ENCODE assay signal across 8 mouse cellular contexts in the genomic region with DNA sequence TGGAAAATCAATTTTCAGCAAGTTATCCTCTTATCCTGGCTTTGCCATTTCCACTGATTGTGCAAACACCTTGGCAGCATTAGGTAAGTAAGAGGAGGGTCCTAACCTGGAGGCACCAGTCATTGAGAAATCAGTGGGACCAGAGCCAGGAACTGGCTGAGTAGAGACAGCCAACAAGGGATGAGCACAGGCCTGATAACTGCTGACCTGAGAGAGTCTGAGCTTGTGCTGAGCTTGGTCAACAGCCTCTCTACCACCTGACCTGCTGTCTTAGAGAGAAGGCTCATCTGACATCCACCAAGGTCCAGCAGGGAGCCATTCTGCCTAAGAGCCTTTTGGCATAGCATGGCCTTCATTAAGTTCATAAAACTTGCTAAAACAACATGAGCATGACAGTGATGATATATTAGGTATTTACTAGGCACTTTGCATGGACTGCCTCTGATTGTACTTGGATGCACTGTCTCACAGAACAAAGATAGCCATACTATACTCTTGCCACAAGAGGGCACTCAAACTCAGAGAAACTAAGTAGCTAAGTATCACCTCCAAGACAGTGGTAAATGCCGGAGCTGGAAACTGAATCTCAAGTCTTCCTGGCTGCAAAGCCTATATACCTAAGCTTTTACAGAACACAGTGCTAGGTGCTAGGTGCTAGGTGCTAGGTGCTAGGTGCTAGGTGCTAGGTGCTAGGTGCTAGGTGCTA. TPM values are rescaled to one million over a fixed set of nuclear protein-coding genes. Genes with fewer than 3 reads are reported as not detected.
DNase-seq lines count a peak whose midpoint lies in the region; ATAC-seq lines count a peak whose summit lies in the region.

No protein-coding gene starts in this region.

- ATAC-seq in heart, embryonic 11.5 days (replicated peaks; ENCODE audit: insufficient number of reproducible peaks, low FRiP score, low TSS enrichment), result 0 out of 2 replicates have a peak, but pooled peaks have one; percentile 31

- no peak overlapping the region for H3K27ac ChIP-seq in heart, embryonic 11.5 days (ENCODE audit: low read depth, low read length)

- H3K4me2 ChIP-seq in heart, embryonic 11.5 days, result no peak overlapping the region

- H3K4me3 ChIP-seq in heart, embryonic 11.5 days (ENCODE audit: low read depth, low read length), result no peak overlapping the region

- 19% methylated on average over 1 of the region's 1 CpGs for WGBS in heart, embryonic 11.5 days (ENCODE audit: insufficient replicate concordance)

- DNase-seq in adrenal gland, adult (ENCODE audit: inconsistent age in 2 of 2, low spot score in 1 of 2), result peak; percentile 8 to 75
- DNase-seq in adrenal gland, postnatal 4 days (ENCODE audit: low spot score in 2 of 2), result no peak
- peak; percentile 27 for DNase-seq in CD4-positive helper T cell, adult 2 months (ENCODE audit: low read depth, low spot score)
- peak; percentile 27 for DNase-seq in cerebellum, adult 8-10 months
- peak; percentile 27 to 65 for DNase-seq in kidney, postnatal 36 days
- DNase-seq in mesoderm, embryonic 11.5 days (ENCODE audit: low read depth, low spot score), result peak; percentile 81
- DNase-seq in testis, postnatal 14 days (ENCODE audit: low spot score), result peak; percentile 26

- H3K9me3 ChIP-seq in heart, embryonic 11.5 days (replicated peaks; ENCODE audit: control insufficient read depth, low read length), result no peaks in the 10 kb centered on the region

- H3K4me1 ChIP-seq in heart, embryonic 11.5 days (ENCODE audit: control insufficient read depth, insufficient read depth, low read length), result no peaks in the 10 kb centered on the region

- no peaks in the 10 kb centered on the region for H3K27me3 ChIP-seq in heart, embryonic 11.5 days (ENCODE audit: control insufficient read depth, insufficient read depth, low read length)

- H3K36me3 ChIP-seq in heart, embryonic 11.5 days (ENCODE audit: control insufficient read depth, insufficient read depth, low read length), result no peaks in the 10 kb centered on the region

- H3K9ac ChIP-seq in heart, embryonic 11.5 days (ENCODE audit: low read depth, low read length), result no peak overlapping the region

RNA-seq across cellular contexts. Expression of gene Prss23, which starts 49.5 kb away (rescaled TPM):
- 10 to 100 TPM; 26.8 to 36.7 TPM for total RNA-seq in adrenal gland, postnatal 4 days (2021)
- 34.7 and 38.8 TPM in 2 replicates for polyA plus RNA-seq in heart, embryonic 11.5 days (2014; fragmentation: Nextera tagmentation; extraction: Ambion mirVana)

Comparison
In these comparisons a context has a peak if more than half of its experiments do, and no peak if none do; other contexts are left out.
1. DNase-seq: peak in adrenal gland, adult (2 of 2), CD4-positive helper T cell, adult 2 months (single experiment), cerebellum, adult 8-10 months (single experiment), kidney, postnatal 36 days (2 of 2), mesoderm, embryonic 11.5 days (single experiment) and testis, postnatal 14 days (single experiment); none in adrenal gland, postnatal 4 days (0 of 2).